Comparison of ENCODE assay signal across 9 mouse cellular contexts in genomic region chr13:92274274-92275198, GRCm38 (mm10). TPM values are rescaled to one million over a fixed set of nuclear protein-coding genes. Genes with fewer than 3 reads are reported as not detected.
DNase-seq lines count a peak whose midpoint lies in the region; ATAC-seq and TF ChIP-seq lines count a peak whose summit lies in the region.
"Had no signal": no experiment of that assay in that cellular context is flagged by ENCODE, and none has a peak within 500 bp of the region (broad histone marks: within the 10 kb centered on the region; RNA-seq: fewer than 3 reads in every experiment).

No protein-coding gene starts in this region.

- TF ChIP-seq EP300 in lung, postnatal 0 days (IDR thresholded peaks at IDR 0.05), result peak; percentile 81

- TF ChIP-seq CTCF in lung, postnatal 0 days (IDR thresholded peaks at IDR 0.05), result no peak
- no peak for TF ChIP-seq CTCF in spleen, adult 2 months (IDR thresholded peaks at IDR 0.05; ENCODE audit: extremely low read depth, insufficient read depth, insufficient read length, insufficient replicate concordance)

- H3K9me3 ChIP-seq in liver, embryonic 11.5 days (ENCODE audit: control insufficient read depth, low read length), result no peaks in the 10 kb centered on the region
- no peaks in the 10 kb centered on the region for H3K9me3 ChIP-seq in lung, postnatal 0 days (ENCODE audit: low read length)

- H3K4me1 ChIP-seq in liver, embryonic 11.5 days (replicated peaks; ENCODE audit: control insufficient read depth, insufficient read depth, low read length), result no peaks in the 10 kb centered on the region
- no peaks in the 10 kb centered on the region for H3K4me1 ChIP-seq in lung, postnatal 0 days (ENCODE audit: insufficient read depth, low read depth, low read length)
- H3K4me1 ChIP-seq in spleen, adult 2 months (ENCODE audit: control insufficient read depth, insufficient read depth, insufficient read length), result no peaks in the 10 kb centered on the region

- no peak for TF ChIP-seq POLR2A in spleen, adult 2 months (IDR thresholded peaks at IDR 0.05; ENCODE audit: low read depth, low read length)

- no peak for ATAC-seq in liver, embryonic 11.5 days (replicated peaks; ENCODE audit: low FRiP score)
- ATAC-seq in lung, postnatal 0 days, result peak; percentile 97

- no peak overlapping the region for H3K9ac ChIP-seq in liver, embryonic 11.5 days (ENCODE audit: low read depth, low read length)
- no peak overlapping the region for H3K9ac ChIP-seq in lung, postnatal 0 days (replicated peaks; ENCODE audit: low read depth)

- no peaks in the 10 kb centered on the region for H3K27me3 ChIP-seq in liver, embryonic 11.5 days (replicated peaks; ENCODE audit: control insufficient read depth, insufficient read depth, low read length)
- H3K27me3 ChIP-seq in lung, postnatal 0 days (replicated peaks; ENCODE audit: insufficient read depth, low read length), result no peaks in the 10 kb centered on the region
- no peaks in the 10 kb centered on the region for H3K27me3 ChIP-seq in spleen, adult 2 months (ENCODE audit: control insufficient read depth, insufficient read depth, low read length)

- no peak overlapping the region for H3K27ac ChIP-seq in liver, embryonic 11.5 days (ENCODE audit: low read depth, low read length)
- no peak overlapping the region for H3K27ac ChIP-seq in lung, postnatal 0 days (ENCODE audit: low read length)
- no peak overlapping the region for H3K27ac ChIP-seq in spleen, adult 2 months (ENCODE audit: insufficient read depth, low read length)

- no peak overlapping the region for H3K4me3 ChIP-seq in liver, embryonic 11.5 days (ENCODE audit: low read depth, low read length)
- H3K4me3 ChIP-seq in lung, postnatal 0 days (ENCODE audit: low read depth, low read length), result no peak overlapping the region
- H3K4me3 ChIP-seq in spleen, adult 2 months (ENCODE audit: extremely low read depth, insufficient read depth, insufficient read length), result no peak overlapping the region

- no peaks in the 10 kb centered on the region for H3K36me3 ChIP-seq in liver, embryonic 11.5 days (ENCODE audit: control insufficient read depth, insufficient read depth, low read length)
- no peaks in the 10 kb centered on the region for H3K36me3 ChIP-seq in lung, postnatal 0 days (ENCODE audit: insufficient read depth, low read length)
- H3K36me3 ChIP-seq in spleen, adult 2 months (ENCODE audit: control insufficient read depth, insufficient read depth, low read length), result peaks cover 3% of the 10 kb centered on the region; the same call in 1 of the 2 replicates

- no peak overlapping the region for H3K4me2 ChIP-seq in liver, embryonic 11.5 days
- peak overlapping the region; percentile 35; the same call in 1 of the 2 replicates for H3K4me2 ChIP-seq in lung, postnatal 0 days (replicated peaks; ENCODE audit: low read depth, low read length)

- DNase-seq in liver, result peak; percentile 22
- no peak for DNase-seq in liver, embryonic 11.5 days (ENCODE audit: low spot score)
- DNase-seq in adrenal gland, adult 18-20 months (ENCODE audit: low spot score in 2 of 2), result peak; percentile 35 to 55
- peak; percentile 73 to 76 for DNase-seq in heart, adult 18-20 months
- peak; percentile 78 for DNase-seq in kidney, adult 9 months
- peak; percentile 93 for DNase-seq in lung, postnatal 0 days (ENCODE audit: low spot score)
- DNase-seq in spleen, adult 2 months (ENCODE audit: low read depth in 1 of 2, low spot score in 2 of 2), result peak; percentile 23 to 26
- DNase-seq in embryo, embryonic 9.5 days (ENCODE audit: extremely low spot score), result no peak

- 83% methylated on average over 14 of the region's 14 CpGs for WGBS in liver, embryonic 11.5 days
- WGBS in lung, postnatal 0 days, result 18% methylated on average over 14 of the region's 14 CpGs
- WGBS in spleen, adult 2 months, result 25% methylated on average over 14 of the region's 14 CpGs

RNA-seq across cellular contexts. Expression of gene Gm20379, which starts 31.2 kb away (rescaled TPM):
- 0.90 and 1.1 TPM in 2 replicates for polyA plus RNA-seq in liver, embryonic 11.5 days (2014; fragmentation: Nextera tagmentation; extraction: Ambion mirVana)
- total RNA-seq in adrenal gland, adult 18-20 months (2021), result not detected
- total RNA-seq in heart, adult 18-20 months (2021), result not detected
- 0.25 and 0.79 TPM in 2 replicates for polyA plus RNA-seq in lung, postnatal 0 days (2015; fragmentation: Nextera tagmentation; extraction: Ambion mirVana)
- polyA plus RNA-seq in spleen, adult 2 months (2012; rRNA removed), result not detected in 2 replicates
- total RNA-seq: layer of hippocampus, postnatal 36 days had no signal

Comparison
In these comparisons a context has a peak if more than half of its experiments do, and no peak if none do; other contexts are left out.
1. DNase-seq: peak in liver (single experiment), adrenal gland, adult 18-20 months (2 of 2), heart, adult 18-20 months (2 of 2), kidney, adult 9 months (single experiment), lung, postnatal 0 days (single experiment) and spleen, adult 2 months (2 of 2); none in liver, embryonic 11.5 days (single experiment) and embryo, embryonic 9.5 days (single experiment).